19 mouse cellular contexts compared by ENCODE assay signal in genomic region chr2:73049977-73050376, GRCm38 (mm10).
DNase-seq lines count a peak whose midpoint lies in the region; ATAC-seq and TF ChIP-seq lines count a peak whose summit lies in the region.
"Had no signal": no experiment of that assay in that cellular context is flagged by ENCODE, and none has a peak within 500 bp of the region (broad histone marks: within the 10 kb centered on the region; RNA-seq: fewer than 3 reads in every experiment).

No protein-coding gene starts in this region.

- no peaks in the 10 kb centered on the region for H3K9me3 ChIP-seq in heart, embryonic 13.5 days
- H3K9me3 ChIP-seq in heart, postnatal 0 days (replicated peaks; ENCODE audit: control insufficient read depth, low read length), result no peaks in the 10 kb centered on the region
- H3K9me3 ChIP-seq in MEL (replicated peaks; ENCODE audit: insufficient read depth, low read length), result no peaks in the 10 kb centered on the region
- H3K9me3 ChIP-seq: forebrain, embryonic 12.5 days; heart, embryonic 10.5 days; intestine, embryonic 15.5 days had no signal

- peak overlapping the region; percentile 24 for H3K4me2 ChIP-seq in heart, embryonic 13.5 days
- no peak overlapping the region for H3K4me2 ChIP-seq in heart, postnatal 0 days (ENCODE audit: low read depth, low read length)
- H3K4me2 ChIP-seq: forebrain, embryonic 12.5 days; hindbrain, embryonic 14.5 days; intestine, embryonic 15.5 days had no signal

- peaks cover 49% of the 10 kb centered on the region for H3K4me1 ChIP-seq in heart, embryonic 13.5 days
- H3K4me1 ChIP-seq in heart, postnatal 0 days (ENCODE audit: control insufficient read depth, insufficient read depth), result peaks cover 21% of the 10 kb centered on the region; the same call in 1 of the 2 replicates
- H3K4me1 ChIP-seq in MEL (ENCODE audit: control insufficient read depth in 1 of 2, insufficient read depth in 2 of 2, low read length in 2 of 2), result peaks cover 6 to 18% of the 10 kb centered on the region in 2 experiments
- no peaks in the 10 kb centered on the region for H3K4me1 ChIP-seq in embryonic fibroblast, embryonic 13.5 days (ENCODE audit: control insufficient read depth, insufficient read depth, low read length)
- H3K4me1 ChIP-seq: hindbrain, embryonic 10.5 days had no signal

- 47% methylated on average over 4 of the region's 4 CpGs for WGBS in heart, embryonic 13.5 days
- 39% methylated on average over 4 of the region's 4 CpGs for WGBS in heart, postnatal 0 days

- peak overlapping the region; percentile 48 for H3K27ac ChIP-seq in heart, embryonic 13.5 days (replicated peaks)
- H3K27ac ChIP-seq in heart, postnatal 0 days (ENCODE audit: low read depth), result peak overlapping the region; percentile 52
- no peak overlapping the region for H3K27ac ChIP-seq in MEL (ENCODE audit: control insufficient read depth, low read depth, low read length)
- H3K27ac ChIP-seq in embryonic fibroblast, embryonic 13.5 days (ENCODE audit: insufficient read depth, low read length), result 0 out of 2 replicates have a peak overlapping the region, but pooled peaks have one; percentile 57
- H3K27ac ChIP-seq: forebrain, embryonic 12.5 days; heart, embryonic 10.5 days; hindbrain, embryonic 10.5 days; hindbrain, embryonic 14.5 days; intestine, embryonic 15.5 days had no signal

- TF ChIP-seq RAD21 in MEL (IDR thresholded peaks at IDR 0.05; ENCODE audit: low read depth, low read length), result no peak

- no peak overlapping the region for H3K4me3 ChIP-seq in heart, embryonic 13.5 days
- no peak overlapping the region for H3K4me3 ChIP-seq in heart, postnatal 0 days (ENCODE audit: low read depth, low read length)
- peak overlapping the region; percentile 24 to 54; a peak in 3 of 4 replicates for H3K4me3 ChIP-seq in MEL (ENCODE audit: control insufficient read depth in 1 of 2, insufficient read depth in 1 of 2, low read depth in 2 of 2, low read length in 2 of 2)
- no peak overlapping the region for H3K4me3 ChIP-seq in embryonic fibroblast, embryonic 13.5 days (ENCODE audit: insufficient read depth, low read length)
- H3K4me3 ChIP-seq: forebrain, embryonic 12.5 days; heart, embryonic 10.5 days; hindbrain, embryonic 10.5 days; intestine, embryonic 15.5 days had no signal

- no peaks in the 10 kb centered on the region for H3K79me2 ChIP-seq in MEL (ENCODE audit: control insufficient read depth, insufficient read depth, low read length, poor library complexity)

- no peak for ATAC-seq in heart, embryonic 13.5 days (ENCODE audit: extremely low read depth, insufficient number of reproducible peaks, low FRiP score, low TSS enrichment)
- ATAC-seq in heart, postnatal 0 days (ENCODE audit: insufficient read depth, low read depth), result no peak; the same call in 1 of the 2 replicates
- ATAC-seq: forebrain, embryonic 16.5 days; intestine, embryonic 15.5 days had no signal

- DNase-seq in heart, postnatal 4 days, result no peak
- DNase-seq in heart, postnatal 0 days (ENCODE audit: low spot score), result no peak
- no peak for DNase-seq in heart, postnatal 25 days (ENCODE audit: low spot score)
- DNase-seq in MEL (ENCODE audit: low read depth, low spot score), result no peak
- DNase-seq in layer of hippocampus, postnatal 14 days (ENCODE audit: low spot score in 2 of 2), result no peak
- DNase-seq: adrenal gland, postnatal 14 days; cerebellum, adult 18-20 months; cerebellum, postnatal 10 days; gastrocnemius, postnatal 25 days; kidney, adult 18-20 months had no signal

- H3K27me3 ChIP-seq in heart, embryonic 13.5 days (replicated peaks), result no peaks in the 10 kb centered on the region
- no peaks in the 10 kb centered on the region for H3K27me3 ChIP-seq in heart, postnatal 0 days (ENCODE audit: control insufficient read depth, insufficient read depth, low read length)
- H3K27me3 ChIP-seq in MEL (ENCODE audit: control insufficient read depth in 1 of 2, insufficient read depth in 2 of 2, low read length in 2 of 2), result no peaks in the 10 kb centered on the region
- H3K27me3 ChIP-seq: intestine, embryonic 15.5 days had no signal

- H3K36me3 ChIP-seq in heart, embryonic 13.5 days, result no peaks in the 10 kb centered on the region
- H3K36me3 ChIP-seq in heart, postnatal 0 days (replicated peaks; ENCODE audit: control insufficient read depth, insufficient read depth, low read length), result no peaks in the 10 kb centered on the region
- peaks cover 0 to 12% of the 10 kb centered on the region in 2 experiments; a peak in 2 of 4 replicates for H3K36me3 ChIP-seq in MEL (ENCODE audit: control insufficient read depth in 1 of 2, insufficient read depth in 2 of 2, low read length in 2 of 2)
- H3K36me3 ChIP-seq: forebrain, embryonic 12.5 days; G1E; hindbrain, embryonic 10.5 days; intestine, embryonic 15.5 days had no signal

- no peak for TF ChIP-seq EP300 in heart, postnatal 0 days (IDR thresholded peaks at IDR 0.05; ENCODE audit: low read depth)
- TF ChIP-seq EP300 in MEL (IDR thresholded peaks at IDR 0.05; ENCODE audit: low read depth in 1 of 2, low read length in 2 of 2), result no peak

- H3K9ac ChIP-seq in heart, embryonic 13.5 days, result no peak overlapping the region
- no peak overlapping the region for H3K9ac ChIP-seq in heart, postnatal 0 days (replicated peaks; ENCODE audit: low read depth, low read length)
- H3K9ac ChIP-seq in MEL (ENCODE audit: control insufficient read depth, low read depth, low read length, poor library complexity, severe bottlenecking), result peak overlapping the region; percentile 36; the same call in 1 of the 2 replicates
- H3K9ac ChIP-seq: forebrain, embryonic 12.5 days; hindbrain, embryonic 14.5 days; intestine, embryonic 15.5 days had no signal

- TF ChIP-seq POLR2A in MEL (IDR thresholded peaks at IDR 0.05; ENCODE audit: control insufficient read depth in 1 of 2, insufficient read depth in 1 of 2, low read depth in 1 of 2, low read length in 2 of 2, poor library complexity in 1 of 2), result no peak
- no peak for TF ChIP-seq POLR2A in embryonic fibroblast, embryonic 13.5 days (IDR thresholded peaks at IDR 0.05; ENCODE audit: low read depth, low read length)

- TF ChIP-seq CTCF in heart, postnatal 0 days (IDR thresholded peaks at IDR 0.05; ENCODE audit: low read depth), result no peak
- TF ChIP-seq CTCF in MEL (IDR thresholded peaks at IDR 0.05 in 2 of 3, conservative IDR thresholded peaks at IDR 0.05 in 1 of 3; ENCODE audit: control insufficient read depth in 1 of 3, insufficient read depth in 1 of 3, low read depth in 2 of 3, low read length in 3 of 3, poor library complexity in 1 of 3, severe bottlenecking in 1 of 3), result no peak
- TF ChIP-seq CTCF in embryonic fibroblast, embryonic 13.5 days (IDR thresholded peaks at IDR 0.05; ENCODE audit: borderline replicate concordance, insufficient read depth, low read length), result no peak

- intact Hi-C loops in heart, postnatal 25 days (cut with DNase I), result loop anchor here (5.0 kb wide), 1 partner anchor 48 kb away; no protein-coding TSS in a partner anchor

TF ChIP-seq in MEL, 35 proteins besides CTCF, POLR2A, EP300 and RAD21:
- no peak for TF ChIP-seq SIN3A (IDR thresholded peaks at IDR 0.05; ENCODE audit: low read length)
- TF ChIP-seq ETS1 (IDR thresholded peaks at IDR 0.05; ENCODE audit: low read depth, low read length), result no peak
- no peak for TF ChIP-seq ZNF384 (IDR thresholded peaks at IDR 0.05; ENCODE audit: low read depth, low read length)
- TF ChIP-seq JUND (IDR thresholded peaks at IDR 0.05; ENCODE audit: low read depth, low read length), result no peak
- no peak for TF ChIP-seq POLR2AphosphoS2 (IDR thresholded peaks at IDR 0.05; ENCODE audit: low read length)

Comparison
In these comparisons a context has a peak if more than half of its experiments do, and no peak if none do; other contexts are left out.
1. H3K4me3 ChIP-seq: peak in MEL (2 of 2); none in heart, embryonic 13.5 days (single experiment), heart, postnatal 0 days (single experiment) and embryonic fibroblast, embryonic 13.5 days (single experiment).